Mouse (Mus musculus) bone marrow, adult 2 months (tissue): ENCODE results near the gene Camkmt.

Experiments used
- CTCF ChIP-seq: fragments of 200-500 bp; IDR thresholded peaks from 2 replicates; pipeline ENCODE4 v1.5.1; 2011; ENCODE audit warnings: low read length, control low read depth; ENCODE audit not compliant: control insufficient read depth, insufficient read depth
- POLR2A ChIP-seq: fragments of 200-500 bp; IDR thresholded peaks from 2 replicates; pipeline ENCODE4 v1.6.1; 2011; ENCODE audit warnings: low read depth, mild to moderate bottlenecking, control low read depth, low read length, borderline replicate concordance; ENCODE audit not compliant: control insufficient read depth

DNA sequence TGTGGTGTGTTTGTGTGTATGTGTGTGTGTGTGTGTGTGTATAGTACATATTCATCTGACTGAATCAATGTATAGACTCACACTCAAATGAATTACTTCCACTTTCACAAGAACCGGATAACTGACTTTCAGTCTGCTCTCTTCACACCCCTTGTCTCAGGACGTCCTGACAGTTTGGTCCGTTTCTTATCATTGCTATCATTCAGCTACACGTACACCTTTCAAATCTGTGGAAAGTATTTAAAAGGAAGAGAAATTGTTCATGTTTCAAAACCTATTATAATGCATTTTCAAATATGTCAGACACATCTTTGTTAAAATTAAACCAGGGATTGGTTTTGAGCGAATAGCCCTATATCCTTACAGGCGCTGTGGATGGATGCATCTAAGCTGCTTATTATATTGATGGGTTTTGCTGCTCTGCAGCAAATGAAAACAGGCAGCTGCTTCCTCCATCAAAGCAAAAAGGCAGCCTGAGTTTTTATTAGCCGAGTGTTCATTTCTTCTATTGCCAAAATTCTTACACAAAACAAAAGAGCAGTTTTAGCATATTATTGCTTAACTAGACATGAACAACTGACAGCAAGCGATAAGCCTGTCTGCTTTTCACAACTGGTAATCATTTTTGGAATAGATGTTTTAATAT is 291.3 kb downstream of the Camkmt start:
- no peak for TF ChIP-seq CTCF
- no peak for TF ChIP-seq POLR2A
